Mouse (Mus musculus): ENCODE results near the gene Fgd5.
"Not testable (repeated sequence)": the region's sequence is repeated elsewhere in the genome, so short reads cannot be mapped to it uniquely, and the experiment has no call there.

Fgd5 gene

GRCm38 (mm10) chr6:91978371-91979300, at the start of gene Fgd5:
Fgd5 (plus strand) TSS chr6:91978878.
- no peak for DNase-seq (ENCODE audit: low read depth, low spot score)

GRCm38 (mm10) chr6:91931231-91931630, 47.4 kb upstream of the Fgd5 start:
- no peak for DNase-seq (ENCODE audit: low read depth, low spot score)

- no peak for DNase-seq (ENCODE audit: low read depth, low spot score)
Measured at GRCm38 (mm10) chr6:91938491-91938890, 40.2 kb upstream of the Fgd5 start.

- DNase-seq (ENCODE audit: low read depth, low spot score), result no peak
Measured at GRCm38 (mm10) chr6:91948426-91948825, 30.3 kb upstream of the Fgd5 start.

GRCm38 (mm10) chr6:91958015-91958414, 20.7 kb upstream of the Fgd5 start:
- DNase-seq (ENCODE audit: low read depth, low spot score), result not testable (repeated sequence)

GRCm38 (mm10) chr6:91960028-91960811, 18.5 kb upstream of the Fgd5 start:
- no peak for DNase-seq (ENCODE audit: low read depth, low spot score)

- DNase-seq (ENCODE audit: low read depth, low spot score), result no peak
Measured at GRCm38 (mm10) chr6:91963429-91963828, 15.2 kb upstream of the Fgd5 start.

- DNase-seq (ENCODE audit: low read depth, low spot score), result no peak
Measured at GRCm38 (mm10) chr6:91965060-91965459, 13.6 kb upstream of the Fgd5 start.

- DNase-seq (ENCODE audit: low read depth, low spot score), result no peak
Measured at GRCm38 (mm10) chr6:91966006-91966405, 12.7 kb upstream of the Fgd5 start.

GRCm38 (mm10) chr6:91972201-91972646, 6.5 kb upstream of the Fgd5 start:
- DNase-seq (ENCODE audit: low read depth, low spot score), result no peak

- no peak for DNase-seq (ENCODE audit: low read depth, low spot score)
Measured at GRCm38 (mm10) chr6:91973972-91974371, 4.7 kb upstream of the Fgd5 start.

- no peak for DNase-seq (ENCODE audit: low read depth, low spot score)
Measured at GRCm38 (mm10) chr6:91979301-91979996, 771 bp downstream of the Fgd5 start.

GRCm38 (mm10) chr6:91980011-91980410, 1.3 kb downstream of the Fgd5 start:
- no peak for DNase-seq (ENCODE audit: low read depth, low spot score)

- no peak for DNase-seq (ENCODE audit: low read depth, low spot score)
Measured at GRCm38 (mm10) chr6:91990101-91990500, 11.4 kb downstream of the Fgd5 start.

GRCm38 (mm10) chr6:91992823-91993222, 14.1 kb downstream of the Fgd5 start:
- DNase-seq (ENCODE audit: low read depth, low spot score), result peak; percentile 63

- peak; percentile 72 for DNase-seq (ENCODE audit: low read depth, low spot score)
Measured at GRCm38 (mm10) chr6:91993795-91994505, 15.3 kb downstream of the Fgd5 start.

GRCm38 (mm10) chr6:91996072-91996471, 17.4 kb downstream of the Fgd5 start:
- DNase-seq (ENCODE audit: low read depth, low spot score), result no peak

GRCm38 (mm10) chr6:92002558-92003285, 24.0 kb downstream of the Fgd5 start:
- DNase-seq (ENCODE audit: low read depth, low spot score), result no peak

- no peak for DNase-seq (ENCODE audit: low read depth, low spot score)
Measured at GRCm38 (mm10) chr6:92003646-92004045, 25.0 kb downstream of the Fgd5 start.

- no peak for DNase-seq (ENCODE audit: low read depth, low spot score)
Measured at GRCm38 (mm10) chr6:92004137-92004805, 25.6 kb downstream of the Fgd5 start.
